Mouse (Mus musculus): Measurements from ENCODE around the gene Sgpp2.

DNA sequence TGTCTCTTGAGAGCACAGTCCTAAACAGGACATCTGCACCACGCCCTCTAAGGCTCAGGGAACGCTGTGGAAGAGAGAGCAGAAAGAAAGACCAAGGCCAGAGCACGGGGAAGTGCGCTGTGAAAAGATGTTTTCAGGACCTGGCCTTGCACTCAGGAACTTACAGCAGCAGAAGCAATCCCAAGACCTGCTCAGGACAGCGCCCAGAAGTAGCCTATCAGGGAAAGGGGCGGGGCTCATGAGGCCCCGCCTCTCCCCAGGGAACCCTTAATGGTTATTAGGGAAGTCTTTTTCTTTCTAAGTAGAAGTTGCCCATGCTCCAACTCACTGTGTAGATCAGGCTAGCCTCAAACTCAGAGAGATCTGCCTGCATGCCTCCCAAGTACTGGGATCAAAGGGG is 102.5 kb downstream of the Sgpp2 start:
- TF ChIP-seq CEBPB (IDR thresholded peaks at IDR 0.05; ENCODE audit: low read depth): no peak
- no peak for TF ChIP-seq MAX (IDR thresholded peaks at IDR 0.05)
- no peak for TF ChIP-seq CTCF (IDR thresholded peaks at IDR 0.05; ENCODE audit: control insufficient read depth, insufficient read depth, insufficient read length)

Data from C2C12 (cell line).